Mouse (Mus musculus) lung, embryonic 14.5 days (tissue): Measurements from ENCODE around the gene Astn2. TPM values are rescaled to one million over a fixed set of nuclear protein-coding genes. Genes with fewer than 3 reads are reported as not detected.

ENCODE experiments used
- ATAC-seq: fragments of 200-750 bp; cut with Nextera tagmentation; 2 replicates; pipeline ENCODE4 v1.8.0; 2017; ENCODE audit warnings: mild to moderate bottlenecking, moderate TSS enrichment, moderate library complexity; ENCODE audit not compliant: insufficient read depth
- DNase-seq: peaks from one replicate; pipeline ENCODE4 v3.0.0-alpha.2; 2015
- H3K27ac ChIP-seq: fragments of 300-500 bp; sonication (generic); 2 replicates; pipeline ENCODE4 v1.5.1; 2014; ENCODE audit warnings: low read depth, mild to moderate bottlenecking, moderate library complexity
- H3K27me3 ChIP-seq: fragments of 300-500 bp; sonication (generic); 2 replicates; pipeline ENCODE4 v1.6.1; 2014; ENCODE audit warnings: low read length, control low read depth; ENCODE audit not compliant: insufficient read depth
- H3K36me3 ChIP-seq: fragments of 300-500 bp; sonication (generic); 2 replicates; pipeline ENCODE4 v1.6.1; 2014; ENCODE audit warnings: control low read depth; ENCODE audit not compliant: insufficient read depth
- H3K4me1 ChIP-seq: fragments of 300-500 bp; sonication (generic); 2 replicates; pipeline ENCODE4 v1.6.1; 2014; ENCODE audit warnings: antibody characterized with exemption, control low read depth; ENCODE audit not compliant: insufficient read depth
- H3K4me2 ChIP-seq: fragments of 300-500 bp; sonication (generic); 2 replicates; pipeline ENCODE4 v1.6.1; 2014; ENCODE audit warnings: mild to moderate bottlenecking
- H3K4me3 ChIP-seq: fragments of 300-500 bp; sonication (generic); 2 replicates; pipeline ENCODE4 v1.5.1; 2014; ENCODE audit warnings: low read depth, low read length
- H3K9ac ChIP-seq: fragments of 300-500 bp; sonication (generic); 2 replicates; pipeline ENCODE4 v1.6.1; 2014
- H3K9me3 ChIP-seq: fragments of 300-500 bp; sonication (generic); 2 replicates; pipeline ENCODE4 v1.6.1; 2016; ENCODE audit warnings: low read depth, low read length, control low read depth
- CTCF ChIP-seq: IDR thresholded peaks from 2 replicates; pipeline ENCODE4 v1.5.1; 2016; ENCODE audit warnings: antibody characterized with exemption, low read depth
- WGBS: fragments of 180-500 bp; shearing (Covaris S2); extraction: QIAGEN DNeasy Blood & Tissue Kit; methylation state at CpG from one replicate; pipeline ENCODE4 v1.1.7; 2014; 5-methylcytosine and 5-hydroxymethylcytosine counted together
- polyA plus RNA-seq: library from polyadenylated mRNA; unstranded; fragments of >200 nt; fragmentation: Nextera tagmentation; extraction: Ambion mirVana; gene quantifications from 2 replicates; pipeline ENCODE4 v1.2.1, GENCODE M21; 2014

Gene Astn2
- polyA plus RNA-seq, 1 experiment from 2014 or later, result 1.1 TPM

DNA sequence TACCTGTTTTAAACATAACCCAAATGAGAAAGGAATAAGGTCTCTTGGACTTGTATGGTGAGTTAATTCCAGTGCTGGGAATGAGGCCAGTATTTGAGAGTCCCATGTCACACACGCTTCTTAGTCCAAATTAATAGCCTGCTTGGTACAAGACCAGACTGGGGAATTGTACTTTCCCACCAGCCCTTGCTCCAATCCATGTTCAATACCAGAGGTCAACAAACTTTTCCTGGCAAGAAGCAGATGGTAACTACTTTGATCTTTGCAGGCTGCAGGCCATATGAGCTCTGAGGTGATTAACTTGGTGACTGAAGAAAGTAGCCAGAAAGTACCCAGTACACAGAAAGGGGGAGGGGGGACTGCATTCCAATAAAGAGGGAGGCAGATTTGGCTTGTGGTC is 91.7 kb downstream of the Astn2 start:
- H3K36me3 ChIP-seq, result no peaks in the 10 kb centered on the region
- H3K9ac ChIP-seq, result no peak overlapping the region
- H3K9me3 ChIP-seq, result no peaks in the 10 kb centered on the region
- 48% methylated on average over 1 of the region's 1 CpGs for WGBS
- no peak for TF ChIP-seq CTCF
- 0 out of 2 replicates have a peak, but pooled peaks cover 3% of the 10 kb centered on the region for H3K4me1 ChIP-seq
- ATAC-seq (peak; percentile 92), DNase-seq (peak; percentile 65)
- no peaks in the 10 kb centered on the region for H3K27me3 ChIP-seq
- no peak overlapping the region for H3K4me3 ChIP-seq
- no peak overlapping the region for H3K4me2 ChIP-seq
- no peak overlapping the region for H3K27ac ChIP-seq

DNA sequence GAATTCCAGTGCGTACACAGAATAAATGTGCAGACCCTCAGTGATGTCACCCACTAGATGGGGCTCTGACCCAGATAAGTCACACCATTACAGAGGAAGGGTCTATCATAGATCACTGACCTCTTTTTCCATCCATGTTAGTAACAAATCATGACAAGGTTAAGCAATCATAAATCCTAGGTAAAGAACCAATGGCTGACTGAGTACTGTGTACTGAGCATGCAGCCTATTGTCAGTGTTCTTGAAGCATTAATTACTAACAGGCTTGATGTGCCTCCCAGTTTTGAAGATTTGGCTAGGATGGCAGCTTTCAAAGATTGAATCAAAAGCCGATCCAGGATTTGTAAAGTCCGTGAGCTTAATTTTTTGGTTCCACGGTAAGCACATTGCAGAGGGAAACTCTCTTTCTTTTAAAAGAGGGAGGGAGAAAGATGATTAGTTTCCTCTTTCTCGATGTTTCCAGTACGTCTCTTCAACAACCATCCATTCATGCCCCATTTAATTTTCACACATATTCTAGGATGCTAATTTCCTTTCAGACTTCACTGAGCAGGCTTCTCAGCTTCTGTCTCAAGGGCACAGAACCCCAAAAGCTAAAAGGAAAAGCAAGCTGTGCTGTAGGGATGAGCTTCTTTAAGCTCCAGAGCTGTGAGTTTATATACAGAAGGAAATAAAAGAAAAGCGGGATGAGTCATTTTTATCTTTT is 93.9 kb downstream of the Astn2 start:
- DNase-seq, result no peak
- TF ChIP-seq CTCF, result no peak
- 90% methylated on average over 7 of the region's 7 CpGs for WGBS
- Histone ChIP-seq H3K4me3 (no peak overlapping the region), H3K27ac (no peak overlapping the region), H3K9ac (no peak overlapping the region), H3K27me3 (no peaks in the 10 kb centered on the region), H3K4me1 (0 out of 2 replicates have a peak, but pooled peaks cover 3% of the 10 kb centered on the region), H3K4me2 (no peak overlapping the region), H3K36me3 (no peaks in the 10 kb centered on the region), H3K9me3 (no peaks in the 10 kb centered on the region)
- no peak for ATAC-seq

DNA sequence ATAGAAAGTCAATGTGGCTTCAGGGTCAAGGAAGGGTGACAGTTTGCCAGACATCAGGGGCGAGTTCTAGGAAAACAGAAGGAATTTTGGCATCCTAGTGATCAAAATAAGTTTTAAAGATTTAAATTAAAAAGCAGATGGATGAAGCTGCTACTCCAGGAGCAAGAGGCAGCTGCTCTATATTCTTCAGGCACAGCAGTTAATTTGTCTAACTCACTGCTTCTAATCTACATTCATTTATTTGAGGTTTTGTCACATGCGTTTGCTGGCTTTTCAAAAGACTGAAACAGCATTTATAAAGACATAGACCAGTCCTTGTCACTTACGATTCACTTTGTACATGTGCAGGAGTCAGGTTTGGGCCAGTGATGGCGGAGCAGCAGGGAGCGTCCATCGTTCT is 98.0 kb downstream of the Astn2 start:
- 58% methylated on average over 6 of the region's 6 CpGs for WGBS
- no peak overlapping the region for H3K4me2 ChIP-seq
- no peaks in the 10 kb centered on the region for H3K4me1 ChIP-seq
- no peak for ATAC-seq
- no peaks in the 10 kb centered on the region for H3K9me3 ChIP-seq
- TF ChIP-seq CTCF, result no peak
- H3K27me3 ChIP-seq, result no peaks in the 10 kb centered on the region
- no peak overlapping the region for H3K4me3 ChIP-seq
- H3K27ac ChIP-seq, result no peak overlapping the region
- no peak for DNase-seq
- no peak overlapping the region for H3K9ac ChIP-seq
- no peaks in the 10 kb centered on the region for H3K36me3 ChIP-seq

DNA sequence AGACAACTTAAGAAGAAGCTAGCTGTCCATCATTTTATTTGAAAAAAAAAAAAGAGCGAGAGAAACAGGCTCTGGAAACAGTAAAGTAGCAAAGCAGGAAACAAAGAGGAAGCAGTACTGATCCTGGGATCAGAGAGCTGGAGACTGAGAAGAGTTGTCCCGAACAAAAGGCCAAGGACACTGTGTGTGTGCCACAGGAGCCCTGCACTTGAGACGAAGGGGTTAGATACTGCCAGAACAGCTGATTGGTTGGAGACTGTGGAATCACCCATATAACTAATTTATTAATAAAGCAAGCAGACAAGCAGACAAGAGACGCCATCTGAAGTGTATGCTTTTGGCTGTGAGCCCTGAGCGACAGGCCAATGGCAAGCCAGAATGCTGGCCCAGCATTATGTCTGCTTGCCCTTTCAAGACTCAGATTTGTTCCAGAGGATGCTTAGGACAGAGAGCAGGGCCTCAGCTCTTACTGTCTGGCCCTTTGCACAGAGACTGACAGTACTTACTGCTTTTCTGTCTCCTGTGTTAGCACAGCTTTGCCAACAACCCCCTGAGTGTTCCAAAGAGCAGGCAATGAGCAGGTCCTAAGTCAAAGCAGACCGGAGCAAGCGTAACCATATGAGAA is 101.6 kb downstream of the Astn2 start:
- 59% methylated on average over 7 of the region's 7 CpGs for WGBS
- Histone ChIP-seq H3K4me1 (no peaks in the 10 kb centered on the region), H3K9ac (no peak overlapping the region), H3K4me3 (no peak overlapping the region), H3K36me3 (no peaks in the 10 kb centered on the region), H3K4me2 (no peak overlapping the region), H3K9me3 (no peaks in the 10 kb centered on the region), H3K27ac (no peak overlapping the region), H3K27me3 (no peaks in the 10 kb centered on the region)
- no peak for TF ChIP-seq CTCF
- peak; percentile 32 for DNase-seq
- no peak for ATAC-seq

DNA sequence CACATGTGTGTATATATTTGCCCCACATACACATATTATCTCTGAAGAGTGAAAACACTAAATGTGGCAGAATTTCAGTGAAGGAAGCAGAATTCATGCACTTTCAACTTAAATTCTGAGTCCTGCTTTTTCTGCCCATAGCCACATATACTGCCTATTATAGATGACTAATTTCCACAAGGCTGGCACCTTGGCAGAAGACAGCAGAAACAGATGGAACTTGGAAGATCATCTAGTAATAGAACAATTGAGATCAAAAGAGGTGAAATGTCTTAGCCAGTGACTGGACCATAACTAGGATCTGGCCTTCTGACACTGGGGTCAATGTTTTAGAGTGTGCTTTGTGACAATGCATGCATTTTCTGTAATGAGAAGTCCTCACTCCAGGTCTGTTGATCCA is 119.4 kb downstream of the Astn2 start:
- no peak overlapping the region for H3K4me2 ChIP-seq
- H3K9ac ChIP-seq, result no peak overlapping the region
- ATAC-seq, result no peak
- H3K27ac ChIP-seq, result no peak overlapping the region
- no peak for DNase-seq
- no peak overlapping the region for H3K4me3 ChIP-seq
- H3K27me3 ChIP-seq, result no peaks in the 10 kb centered on the region
- no peaks in the 10 kb centered on the region for H3K4me1 ChIP-seq
- TF ChIP-seq CTCF, result no peak
- H3K36me3 ChIP-seq, result no peaks in the 10 kb centered on the region
- no peaks in the 10 kb centered on the region for H3K9me3 ChIP-seq

DNA sequence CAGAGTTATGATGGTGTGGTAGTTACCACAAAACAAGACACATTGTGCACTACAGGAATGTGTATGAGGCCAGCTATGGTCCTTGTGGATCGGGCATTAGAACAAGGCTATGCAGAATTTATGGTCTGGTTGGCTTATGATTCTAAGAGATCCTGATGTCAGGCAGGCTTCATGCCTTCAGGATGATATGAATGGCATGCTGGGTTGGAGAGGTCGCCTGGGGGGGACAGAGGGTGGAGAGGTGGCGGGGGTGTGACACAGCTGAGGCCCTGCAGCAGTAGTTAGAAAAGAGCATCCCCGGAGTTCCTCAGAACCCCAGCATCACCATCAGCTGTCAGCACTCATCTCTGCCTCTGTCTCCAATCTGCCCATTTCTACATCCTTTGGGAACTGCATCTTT is 128.3 kb downstream of the Astn2 start:
- Histone ChIP-seq H3K9me3 (no peaks in the 10 kb centered on the region), H3K36me3 (no peaks in the 10 kb centered on the region), H3K27ac (no peak overlapping the region), H3K4me1 (no peaks in the 10 kb centered on the region), H3K27me3 (no peaks in the 10 kb centered on the region), H3K9ac (no peak overlapping the region), H3K4me2 (no peak overlapping the region), H3K4me3 (no peak overlapping the region)
- 62% methylated on average over 4 of the region's 4 CpGs for WGBS
- ATAC-seq (no peak), DNase-seq (no peak)
- TF ChIP-seq CTCF, result no peak

DNA sequence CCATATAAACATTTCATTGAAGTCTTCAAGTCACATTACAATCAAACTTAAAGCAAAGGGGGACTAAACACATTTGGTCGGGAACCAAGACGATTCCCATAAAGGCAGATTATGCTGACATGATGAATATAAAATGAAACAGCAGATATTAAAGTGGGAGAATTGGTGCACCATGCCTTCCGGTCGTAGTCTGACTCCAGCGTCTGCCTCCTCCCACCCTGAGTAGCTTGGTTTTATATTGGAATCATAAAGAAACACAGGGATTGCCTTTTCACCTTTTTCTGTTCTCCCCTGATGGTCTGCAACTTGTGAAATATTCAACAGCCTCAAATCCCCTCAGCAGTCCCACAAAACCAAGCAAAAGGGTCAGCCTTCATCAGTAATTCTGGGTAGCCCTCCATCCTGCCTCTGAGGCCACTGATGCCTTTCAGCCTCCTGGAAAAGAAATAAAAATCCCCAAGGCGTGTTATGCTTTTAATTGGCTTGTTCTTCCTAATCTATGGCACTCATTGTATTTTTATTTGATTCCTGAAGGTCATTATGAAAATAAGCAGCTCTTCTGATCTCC is 132.8 kb downstream of the Astn2 start:
- no peaks in the 10 kb centered on the region for H3K4me1 ChIP-seq
- no peak for DNase-seq
- no peak for TF ChIP-seq CTCF
- H3K9ac ChIP-seq, result no peak overlapping the region
- no peak overlapping the region for H3K4me2 ChIP-seq
- H3K4me3 ChIP-seq, result no peak overlapping the region
- no peak for ATAC-seq
- H3K27me3 ChIP-seq, result no peaks in the 10 kb centered on the region
- 76% methylated on average over 6 of the region's 6 CpGs for WGBS
- no peaks in the 10 kb centered on the region for H3K36me3 ChIP-seq
- H3K9me3 ChIP-seq, result no peaks in the 10 kb centered on the region
- H3K27ac ChIP-seq, result no peak overlapping the region
